Mouse (Mus musculus): ENCODE measurements at regions not wholly inside any gene's neighbourhood (a gene's known extent, or its start where the extent isn't known, plus 50 kb on each side); places are given as distances from the start of the nearest gene placed in this dataset.

DNA sequence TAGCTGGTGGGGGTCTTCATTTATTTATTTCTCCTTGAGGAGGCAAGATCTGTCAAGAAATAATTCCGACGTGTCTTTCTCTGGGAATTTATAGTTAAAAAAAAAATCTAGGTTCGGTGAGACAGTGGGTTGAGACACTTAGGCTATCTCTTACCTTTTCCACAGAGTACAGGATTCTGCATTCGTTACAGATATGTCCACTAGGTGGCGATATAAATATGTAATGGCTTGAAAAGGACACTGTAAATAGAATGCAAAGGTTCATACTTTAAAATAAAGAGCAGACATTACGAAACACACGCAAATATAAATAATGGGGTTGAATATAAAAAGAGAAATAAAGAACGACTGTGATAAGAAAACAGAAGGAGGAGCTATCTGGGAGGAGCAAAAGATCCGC, 517.5 kb downstream of the Cps1 start:
- peak; percentile 26 for DNase-seq (ENCODE audit: extremely low spot score, low read depth, low spot score)

DNA sequence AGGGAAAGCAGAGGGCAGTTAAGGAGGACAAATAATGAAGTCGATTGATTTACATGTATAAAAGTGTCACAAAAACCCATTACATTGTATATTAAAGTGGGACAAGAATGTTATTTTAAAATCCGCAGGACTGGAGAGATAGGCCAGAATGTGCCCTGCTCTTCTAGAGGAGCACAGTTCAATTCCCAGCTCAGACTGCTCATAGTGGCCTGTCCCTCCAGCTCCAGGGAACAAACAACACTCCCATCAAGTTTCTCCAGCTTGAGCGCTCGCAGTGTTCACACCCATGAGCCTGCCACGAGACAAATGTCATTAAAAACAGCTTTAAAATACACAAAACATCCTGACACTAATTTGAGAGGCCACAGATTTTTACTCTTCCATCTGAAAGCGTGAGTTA, 517.9 kb downstream of the Cps1 start:
- DNase-seq (ENCODE audit: extremely low spot score, low read depth, low spot score), result no peak

- no peak for DNase-seq (ENCODE audit: extremely low spot score, low read depth, low spot score)
These were observed 520.8 kb downstream of the Cps1 start for GRCm38 (mm10) chr1:67643627-67644026.
